Mouse (Mus musculus): Measurements from ENCODE around the gene Stxbp1. TPM values are rescaled to one million over a fixed set of nuclear protein-coding genes. Genes with fewer than 3 reads are reported as not detected.

The Stxbp1 gene
- polyA plus RNA-seq, 1 experiment from 2014 or later, result 22.3 TPM

DNA sequence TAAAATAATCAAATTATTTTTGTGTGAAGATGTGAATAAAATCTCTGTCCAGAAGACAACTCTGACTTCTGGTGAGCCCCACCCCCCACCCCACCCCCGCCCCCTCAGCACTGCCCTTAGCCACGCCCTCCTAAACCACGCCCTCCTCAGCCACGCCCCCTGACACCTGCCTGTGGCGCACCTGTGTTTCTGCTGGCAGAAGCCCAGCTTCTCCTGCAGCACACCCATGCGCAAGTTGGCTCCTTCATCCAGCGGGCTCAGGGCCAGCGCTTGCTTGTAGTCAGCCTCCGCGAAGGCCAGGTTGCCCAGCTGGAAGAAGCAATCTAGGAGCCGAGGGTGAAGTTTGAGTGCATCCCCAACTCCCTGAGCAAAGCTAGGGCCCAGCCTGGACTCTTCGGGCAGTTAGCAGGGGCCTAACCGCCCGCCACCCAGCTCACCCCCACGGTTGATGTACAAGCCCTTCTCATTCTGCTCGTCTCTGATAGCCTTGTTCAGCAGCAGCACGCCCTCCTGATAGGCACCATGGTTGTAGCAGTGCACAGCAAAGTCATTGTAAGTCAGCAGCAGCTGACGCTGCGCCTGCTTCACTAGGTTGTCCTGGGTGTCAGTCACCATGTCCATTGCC is 78.3 kb downstream of the Stxbp1 start:
- H3K27ac ChIP-seq (replicated peaks), result no peak overlapping the region
- no peak overlapping the region for H3K4me3 ChIP-seq (replicated peaks)
- H3K36me3 ChIP-seq, result no peaks in the 10 kb centered on the region
- no peaks in the 10 kb centered on the region; the same call in 1 of the 2 replicates for H3K27me3 ChIP-seq
- ATAC-seq (ENCODE audit: insufficient number of reproducible peaks, low FRiP score, low TSS enrichment, low read depth), result 0 out of 2 replicates have a peak, but pooled peaks have one; percentile 35
- H3K9me3 ChIP-seq (replicated peaks), result no peaks in the 10 kb centered on the region
- no peak overlapping the region for H3K9ac ChIP-seq
- H3K4me2 ChIP-seq (replicated peaks), result no peak overlapping the region
- 56% methylated on average over 18 of the region's 19 CpGs for WGBS
- H3K4me1 ChIP-seq, result no peaks in the 10 kb centered on the region

DNA sequence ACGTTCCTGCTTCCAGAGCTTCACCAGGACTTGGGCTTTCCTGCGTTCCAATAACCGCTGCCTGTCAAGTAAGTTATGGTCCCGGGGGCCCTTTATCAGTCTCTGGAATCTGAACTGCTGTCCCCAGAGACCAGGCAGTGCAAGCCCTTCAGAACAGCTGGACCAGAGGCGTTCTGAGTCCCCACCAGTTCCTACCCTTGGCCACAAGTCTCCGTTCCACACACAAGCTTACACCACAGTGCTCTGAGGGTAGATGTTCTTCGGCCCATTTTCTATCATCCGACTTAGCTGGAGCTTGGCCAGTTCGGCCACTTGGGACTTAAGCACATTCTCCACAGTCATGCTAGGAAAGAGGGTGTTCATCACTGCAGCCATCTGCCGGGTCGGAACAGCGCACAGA is 79.8 kb downstream of the Stxbp1 start:
- H3K36me3 ChIP-seq, result peaks cover 10% of the 10 kb centered on the region
- no peak for ATAC-seq (ENCODE audit: insufficient number of reproducible peaks, low FRiP score, low TSS enrichment, low read depth)

DNA sequence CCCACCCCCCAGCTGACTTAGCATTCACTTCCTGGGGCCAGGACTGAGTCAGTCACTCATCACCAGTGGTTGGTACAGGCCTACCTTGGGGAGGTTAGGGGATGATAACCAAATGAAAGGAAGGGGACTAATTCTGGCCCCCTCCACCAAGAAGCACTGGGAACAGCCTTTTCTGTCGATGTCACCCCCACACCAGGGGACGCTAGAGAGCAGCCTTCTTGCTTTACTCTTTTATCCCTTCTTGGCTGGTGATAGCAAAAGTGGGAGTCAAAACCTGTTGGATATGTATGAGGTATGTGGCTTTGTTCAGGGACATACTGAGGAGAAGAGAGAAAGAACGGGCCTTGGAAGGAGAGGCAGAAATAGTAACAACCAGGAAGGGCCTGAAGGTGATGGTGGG is 83.7 kb downstream of the Stxbp1 start:
- Histone ChIP-seq H3K4me3 (replicated peaks) (no peak overlapping the region), H3K9me3 (replicated peaks) (no peaks in the 10 kb centered on the region), H3K27me3 (no peaks in the 10 kb centered on the region), H3K36me3 (peaks cover 34% of the 10 kb centered on the region), H3K9ac (no peak overlapping the region), H3K27ac (replicated peaks) (no peak overlapping the region), H3K4me1 (peaks cover 5% of the 10 kb centered on the region), H3K4me2 (replicated peaks) (no peak overlapping the region)
- ATAC-seq (ENCODE audit: insufficient number of reproducible peaks, low FRiP score, low TSS enrichment, low read depth), result no peak
- WGBS, result 79% methylated on average over 3 of the region's 3 CpGs

More for the DNA sequence above, 79.8 kb downstream of the Stxbp1 start:
- Histone ChIP-seq H3K4me2 (replicated peaks) (no peak overlapping the region), H3K27ac (replicated peaks) (no peak overlapping the region), H3K4me1 (no peaks in the 10 kb centered on the region), H3K9me3 (replicated peaks) (no peaks in the 10 kb centered on the region), H3K4me3 (replicated peaks) (no peak overlapping the region), H3K9ac (no peak overlapping the region), H3K27me3 (no peaks in the 10 kb centered on the region; the same call in 1 of the 2 replicates)
- 72% methylated on average over 12 of the region's 12 CpGs for WGBS

DNA sequence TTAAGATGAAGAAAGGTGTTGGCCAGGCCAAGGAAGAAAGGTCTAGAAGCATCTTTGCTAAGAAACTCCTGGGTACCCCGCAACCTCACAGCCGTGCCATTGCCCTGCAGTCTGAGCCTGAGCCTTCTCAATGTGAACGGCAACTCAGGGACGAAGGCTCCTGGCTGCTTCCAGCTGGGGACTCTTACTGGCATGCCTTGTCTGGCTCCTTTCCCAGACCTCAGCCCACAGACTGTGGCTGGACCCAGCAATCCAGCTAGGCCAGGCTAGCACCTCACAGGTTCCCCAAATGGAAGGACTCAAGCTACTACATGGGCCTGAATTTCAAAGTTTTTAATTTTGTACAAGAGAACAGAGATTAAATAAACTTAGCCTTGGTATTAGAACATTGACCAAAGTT is 85.2 kb downstream of the Stxbp1 start:
- H3K27ac ChIP-seq (replicated peaks), result no peak overlapping the region
- H3K36me3 ChIP-seq, result peaks cover 34% of the 10 kb centered on the region
- H3K9ac ChIP-seq, result no peak overlapping the region
- H3K27me3 ChIP-seq, result no peaks in the 10 kb centered on the region
- 94% methylated on average over 4 of the region's 4 CpGs for WGBS
- no peak overlapping the region for H3K4me3 ChIP-seq (replicated peaks)
- H3K9me3 ChIP-seq (replicated peaks), result no peaks in the 10 kb centered on the region
- peaks cover 8% of the 10 kb centered on the region for H3K4me1 ChIP-seq
- no peak overlapping the region for H3K4me2 ChIP-seq (replicated peaks)
- ATAC-seq (ENCODE audit: insufficient number of reproducible peaks, low FRiP score, low TSS enrichment, low read depth), result no peak

DNA sequence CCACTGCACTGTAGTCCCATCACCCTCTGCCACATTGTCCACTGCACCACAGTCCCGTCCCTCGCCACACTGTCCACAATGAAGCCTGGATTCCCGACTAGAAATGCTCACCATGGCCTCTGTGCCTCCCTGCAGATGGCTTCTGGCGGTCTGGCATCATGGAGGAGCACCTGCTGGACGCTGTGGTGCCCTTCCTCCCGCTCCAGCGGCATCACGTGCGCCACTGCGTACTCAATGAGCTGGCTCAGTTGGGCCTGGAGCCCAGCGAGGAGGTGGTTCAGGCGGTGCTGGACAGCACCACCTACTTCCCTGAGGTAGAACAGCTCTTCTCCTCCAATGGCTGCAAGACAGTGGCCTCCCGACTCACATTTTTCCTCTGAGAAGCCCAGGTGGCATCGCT is 85.7 kb downstream of the Stxbp1 start:
- no peak overlapping the region for H3K9ac ChIP-seq
- no peak for ATAC-seq (ENCODE audit: insufficient number of reproducible peaks, low FRiP score, low TSS enrichment, low read depth)
- WGBS, result 90% methylated on average over 14 of the region's 14 CpGs
- no peaks in the 10 kb centered on the region for H3K27me3 ChIP-seq
- peaks cover 11% of the 10 kb centered on the region for H3K4me1 ChIP-seq
- peaks cover 34% of the 10 kb centered on the region for H3K36me3 ChIP-seq
- H3K9me3 ChIP-seq (replicated peaks), result no peaks in the 10 kb centered on the region
- H3K4me2 ChIP-seq (replicated peaks), result no peak overlapping the region
- H3K27ac ChIP-seq (replicated peaks), result no peak overlapping the region
- H3K4me3 ChIP-seq (replicated peaks), result no peak overlapping the region

DNA sequence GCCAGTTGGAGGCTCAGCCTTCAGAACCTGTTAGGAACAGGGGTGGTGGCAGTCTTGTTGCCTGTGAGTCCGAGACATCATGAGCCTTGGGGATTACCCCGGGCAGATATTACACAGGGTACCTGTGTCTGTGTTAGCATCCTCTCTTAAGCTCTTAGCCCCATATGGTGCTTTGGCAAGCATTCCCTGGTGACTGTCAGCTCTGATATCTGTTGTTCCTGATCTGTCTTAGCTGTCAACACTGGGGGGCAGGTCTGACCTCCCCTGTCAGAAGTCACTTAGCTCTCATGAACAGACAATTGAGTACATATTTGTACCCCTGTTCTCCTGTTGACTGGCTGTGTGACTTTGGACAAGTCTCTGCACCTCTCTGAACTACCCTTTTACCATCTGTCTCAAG is 88.0 kb downstream of the Stxbp1 start:
- ATAC-seq (ENCODE audit: insufficient number of reproducible peaks, low FRiP score, low TSS enrichment, low read depth), result no peak
- 85% methylated on average over 2 of the region's 2 CpGs for WGBS
- no peak overlapping the region for H3K9ac ChIP-seq

DNA sequence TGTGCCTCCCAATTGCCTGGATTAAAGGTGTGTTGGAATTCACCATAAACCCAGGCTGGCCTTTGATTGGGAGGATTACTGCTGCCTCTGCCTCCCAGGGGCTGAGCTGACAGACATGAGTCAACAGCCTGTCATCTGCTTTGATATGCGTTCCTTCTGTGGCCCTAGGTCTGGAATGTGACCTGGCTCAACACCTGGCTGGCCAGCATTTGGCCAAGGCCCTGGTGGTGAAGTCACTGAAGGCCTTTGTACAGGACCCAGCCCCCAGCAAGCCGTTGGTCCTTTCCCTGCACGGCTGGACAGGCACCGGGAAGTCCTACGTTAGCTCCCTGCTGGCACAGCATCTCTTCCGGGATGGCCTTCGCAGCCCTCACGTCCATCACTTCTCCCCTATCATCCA is 88.5 kb downstream of the Stxbp1 start:
- Histone ChIP-seq H3K27me3 (no peaks in the 10 kb centered on the region), H3K4me1 (peaks cover 11% of the 10 kb centered on the region), H3K36me3 (peaks cover 42% of the 10 kb centered on the region), H3K9ac (no peak overlapping the region), H3K9me3 (replicated peaks) (no peaks in the 10 kb centered on the region), H3K4me2 (replicated peaks) (no peak overlapping the region), H3K4me3 (replicated peaks) (no peak overlapping the region), H3K27ac (replicated peaks) (no peak overlapping the region)
- ATAC-seq (ENCODE audit: insufficient number of reproducible peaks, low FRiP score, low TSS enrichment, low read depth), result no peak
- 66% methylated on average over 8 of the region's 8 CpGs for WGBS

More for the DNA sequence above, 88.0 kb downstream of the Stxbp1 start:
- no peak overlapping the region for H3K4me3 ChIP-seq (replicated peaks)
- peaks cover 11% of the 10 kb centered on the region for H3K4me1 ChIP-seq
- peaks cover 42% of the 10 kb centered on the region for H3K36me3 ChIP-seq
- no peaks in the 10 kb centered on the region for H3K27me3 ChIP-seq
- H3K4me2 ChIP-seq (replicated peaks), result no peak overlapping the region
- H3K27ac ChIP-seq (replicated peaks), result no peak overlapping the region
- no peaks in the 10 kb centered on the region for H3K9me3 ChIP-seq (replicated peaks)

DNA sequence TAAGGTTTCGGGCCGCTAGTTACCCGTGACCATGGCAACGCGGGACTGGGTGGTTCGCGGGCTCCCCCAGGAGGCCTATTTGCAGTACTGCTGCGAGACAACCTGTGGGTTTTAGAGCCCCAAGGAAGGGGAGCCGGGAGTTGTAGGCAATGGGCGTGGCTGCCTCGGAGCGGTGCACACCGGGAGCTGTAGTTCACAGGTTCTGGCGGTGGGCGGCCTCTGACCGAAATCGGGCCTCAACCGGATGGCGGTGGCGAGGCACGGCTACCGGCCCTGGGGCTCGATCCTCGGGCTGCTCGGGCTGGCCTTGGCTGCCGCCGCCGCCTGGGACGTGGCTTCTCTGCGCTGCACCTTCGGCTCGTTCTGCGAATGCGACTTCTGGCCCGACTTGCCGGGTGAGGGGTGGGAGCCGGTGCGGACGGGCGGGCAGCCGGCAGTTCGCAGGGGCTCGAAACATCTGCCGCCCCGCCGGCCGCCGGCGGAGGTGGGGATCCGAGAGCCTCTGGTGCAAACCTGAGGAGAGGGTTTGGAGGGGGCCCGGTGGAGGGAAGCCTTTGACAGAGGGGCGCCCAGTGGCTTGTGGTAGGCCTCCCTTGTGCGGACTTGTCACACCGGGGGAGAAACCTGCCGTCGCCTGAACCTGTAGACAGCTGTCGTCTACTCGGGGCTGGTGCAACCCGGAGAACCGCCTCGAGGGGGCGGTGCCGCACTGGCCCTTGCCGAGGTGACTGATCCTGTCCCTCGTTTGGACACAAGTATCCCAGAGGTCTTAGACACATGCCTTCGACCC is 89.8 kb downstream of the Stxbp1 start, which contains the start of gene Tor2a:
Tor2a (plus strand) TSS at position 179 of the 790 bp plus-strand sequence.
- WGBS, result under 1% methylated on average over 56 of the region's 66 CpGs
- Histone ChIP-seq H3K9me3 (replicated peaks) (no peaks in the 10 kb centered on the region), H3K4me3 (replicated peaks) (peak within 1 kb of the TSS; percentile 79), H3K4me1 (peaks cover 11% of the 10 kb centered on the region), H3K4me2 (replicated peaks) (peak within 1 kb of the TSS; percentile 56), H3K27ac (replicated peaks) (peak within 1 kb of the TSS; percentile 94), H3K27me3 (no peaks in the 10 kb centered on the region), H3K9ac (peak within 1 kb of the TSS; percentile 87), H3K36me3 (peaks cover 36% of the 10 kb centered on the region)
- peak; percentile 92 for ATAC-seq (ENCODE audit: insufficient number of reproducible peaks, low FRiP score, low TSS enrichment, low read depth)

DNA sequence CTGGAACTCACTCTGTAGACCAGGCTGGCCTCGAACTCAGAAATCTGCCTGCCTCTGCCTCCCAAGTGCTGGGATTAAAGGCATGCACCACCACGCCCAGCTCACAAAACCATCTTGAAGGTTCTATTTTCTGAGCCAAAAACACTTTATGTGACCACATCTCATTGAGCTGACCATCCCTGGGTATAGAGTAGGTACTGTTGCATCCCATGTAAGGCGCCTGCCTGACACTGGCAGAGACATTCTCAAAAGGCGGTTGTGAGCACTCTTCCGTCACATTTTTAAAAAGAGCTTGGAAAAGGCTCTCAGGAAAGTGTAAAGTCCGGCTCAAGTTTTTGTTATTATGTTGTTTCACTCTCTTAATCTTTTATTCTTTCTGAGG is 90.4 kb downstream of the Stxbp1 start:
- peaks cover 30% of the 10 kb centered on the region for H3K36me3 ChIP-seq
- peak overlapping the region; percentile 56 for H3K4me2 ChIP-seq (replicated peaks)
- no peaks in the 10 kb centered on the region for H3K9me3 ChIP-seq (replicated peaks)
- ATAC-seq (ENCODE audit: insufficient number of reproducible peaks, low FRiP score, low TSS enrichment, low read depth), result no peak
- no peaks in the 10 kb centered on the region for H3K27me3 ChIP-seq
- H3K9ac ChIP-seq, result no peak overlapping the region
- H3K27ac ChIP-seq (replicated peaks), result peak overlapping the region; percentile 48; the same call in 1 of the 2 replicates
- peak overlapping the region; percentile 79 for H3K4me3 ChIP-seq (replicated peaks)
- WGBS, result 33% methylated on average over 6 of the region's 6 CpGs
- peaks cover 14% of the 10 kb centered on the region for H3K4me1 ChIP-seq

DNA sequence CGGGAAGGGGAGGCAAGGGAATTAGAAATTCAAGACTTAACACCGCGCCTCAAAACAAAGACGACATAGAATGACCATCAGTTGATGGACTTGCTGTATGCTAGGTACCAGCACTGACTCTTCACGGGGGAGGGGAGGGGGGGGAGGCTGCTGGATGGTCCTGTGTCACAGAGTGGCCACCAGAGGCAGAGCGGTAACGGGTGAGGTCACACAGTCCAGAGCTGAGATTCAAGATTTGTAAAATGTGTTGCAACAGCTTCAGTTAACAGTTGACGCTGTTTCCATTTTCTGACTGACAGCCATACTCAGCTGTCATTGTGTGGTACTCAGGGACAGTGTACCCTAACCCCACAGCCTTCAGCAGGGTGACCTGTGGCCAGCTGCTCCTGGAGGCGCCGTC is 94.9 kb downstream of the Stxbp1 start:
- Histone ChIP-seq H3K27me3 (no peaks in the 10 kb centered on the region), H3K4me2 (replicated peaks) (no peak overlapping the region), H3K4me3 (replicated peaks) (no peak overlapping the region), H3K9me3 (replicated peaks) (no peaks in the 10 kb centered on the region), H3K36me3 (peaks cover 19% of the 10 kb centered on the region; the same call in 1 of the 2 replicates), H3K4me1 (peaks cover 17% of the 10 kb centered on the region), H3K9ac (no peak overlapping the region), H3K27ac (replicated peaks) (no peak overlapping the region)
- no peak for ATAC-seq (ENCODE audit: insufficient number of reproducible peaks, low FRiP score, low TSS enrichment, low read depth)
- WGBS, result 68% methylated on average over 10 of the region's 10 CpGs

DNA sequence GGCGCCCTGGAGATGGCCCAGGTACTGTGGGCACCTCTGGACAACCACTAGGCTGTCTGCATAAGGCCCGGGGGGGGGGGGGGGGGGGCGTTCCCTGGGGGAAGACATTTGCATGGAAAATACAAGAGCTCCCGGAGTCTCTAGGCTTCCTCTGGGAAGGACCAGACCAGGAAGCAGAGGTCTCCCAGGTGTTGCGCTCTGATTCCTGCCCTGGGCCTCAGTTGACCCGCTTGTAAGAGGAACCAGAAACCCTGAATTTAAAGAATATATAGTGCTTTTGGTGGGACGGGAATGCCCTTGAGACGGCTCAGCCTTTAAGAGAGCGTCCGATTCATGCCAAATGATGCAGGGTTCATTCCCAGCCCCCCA is 95.4 kb downstream of the Stxbp1 start:
- peak overlapping the region; percentile 38 for H3K4me3 ChIP-seq (replicated peaks)
- H3K9ac ChIP-seq, result no peak overlapping the region
- ATAC-seq (ENCODE audit: insufficient number of reproducible peaks, low FRiP score, low TSS enrichment, low read depth), result no peak
- peaks cover 25% of the 10 kb centered on the region; the same call in 1 of the 2 replicates for H3K36me3 ChIP-seq
- H3K27me3 ChIP-seq, result no peaks in the 10 kb centered on the region
- H3K4me1 ChIP-seq, result peaks cover 14% of the 10 kb centered on the region
- H3K27ac ChIP-seq (replicated peaks), result no peak overlapping the region
- WGBS, result 25% methylated on average over 9 of the region's 10 CpGs
- H3K9me3 ChIP-seq (replicated peaks), result no peaks in the 10 kb centered on the region
- peak overlapping the region; percentile 56 for H3K4me2 ChIP-seq (replicated peaks)

Data from embryonic facial prominence, embryonic 15.5 days (tissue).